Mouse (Mus musculus) ES-E14 (cell line): ENCODE data around the gene Naa20.

Source experiments
- HCFC1 ChIP-seq: IDR thresholded peaks from 2 replicates; pipeline ENCODE4 v1.6.1; 2012; ENCODE audit warnings: low read length, inconsistent platforms, borderline replicate concordance; ENCODE audit not compliant: insufficient read depth
- MAFK ChIP-seq: IDR thresholded peaks from 2 replicates; pipeline ENCODE4 v1.6.1; 2014; ENCODE audit warnings: mild to moderate bottlenecking, low read depth, low read length, inconsistent platforms; ENCODE audit not compliant: insufficient read depth
- ZC3H11A ChIP-seq: IDR thresholded peaks from 2 replicates; pipeline ENCODE4 v1.6.1; 2012; ENCODE audit warnings: low read depth, mild to moderate bottlenecking, inconsistent platforms, low read length, borderline replicate concordance
- ZNF384 ChIP-seq: IDR thresholded peaks from 2 replicates; pipeline ENCODE4 v1.6.1; 2012; ENCODE audit warnings: low read depth, low read length, inconsistent platforms

GRCm38 (mm10) chr2:145877191-145877590, 24.7 kb upstream of the Naa20 start:
- no peak for TF ChIP-seq MAFK
- no peak for TF ChIP-seq HCFC1
- no peak for TF ChIP-seq ZNF384
- no peak for TF ChIP-seq ZC3H11A
